Mouse (Mus musculus): ENCODE results near the gene Shc3. TPM values are rescaled to one million over a fixed set of nuclear protein-coding genes. Genes with fewer than 3 reads are reported as not detected.
A peak's percentile ranks its signal among the peaks of the same experiment; 100 is the strongest.

The Shc3 gene
- total and polyA plus RNA-seq, 2 experiments from 2014 or later = 9.1 to 111 TPM

DNA sequence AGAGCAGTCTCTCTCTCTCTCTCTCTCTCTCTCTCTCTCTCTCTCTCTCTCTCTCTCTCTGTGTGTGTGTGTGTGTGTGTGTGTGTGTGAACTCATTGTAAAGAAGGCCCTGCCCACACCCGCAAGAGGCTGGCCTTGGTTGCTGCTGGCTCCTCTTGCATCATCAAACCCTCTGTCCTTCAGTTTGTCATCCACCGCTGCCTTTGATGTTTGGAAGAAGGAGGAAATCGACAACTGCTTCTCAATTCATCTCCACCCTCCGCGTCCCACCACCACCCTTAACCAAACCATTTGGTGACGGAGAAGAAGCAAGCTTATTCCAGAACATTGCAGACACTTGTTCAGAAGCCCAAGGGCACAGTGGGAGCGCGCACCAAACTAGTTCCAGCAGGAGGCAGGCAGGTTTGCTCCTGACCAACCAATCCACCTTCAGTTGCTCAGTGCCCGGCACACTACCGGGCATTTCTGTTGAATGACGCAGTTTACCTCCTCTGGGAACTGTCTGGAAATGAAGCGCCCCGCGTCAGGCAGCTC is 169.0 kb downstream of the Shc3 start:
- DNase-seq (ENCODE audit: low spot score) (no peak), ATAC-seq (peak; percentile 85)
- Histone ChIP-seq H3K27me3 (ENCODE audit: insufficient read depth, low read length) (no peaks in the 10 kb centered on the region), H3K27ac (peak overlapping the region; percentile 37), H3K9ac (replicated peaks; ENCODE audit: low read length) (peak overlapping the region; percentile 47), H3K4me1 (ENCODE audit: insufficient read depth, low read length) (0 out of 2 replicates have a peak, but pooled peaks cover 3% of the 10 kb centered on the region), H3K36me3 (ENCODE audit: insufficient read depth, low read length) (no peaks in the 10 kb centered on the region), H3K4me3 (ENCODE audit: low read length) (peak overlapping the region; percentile 27), H3K9me3 (ENCODE audit: low read length) (no peaks in the 10 kb centered on the region), H3K4me2 (ENCODE audit: low read depth, low read length) (peak overlapping the region; percentile 66)
- WGBS = 23% methylated on average over 14 of the region's 14 CpGs
- TF ChIP-seq CTCF (IDR thresholded peaks at IDR 0.05; ENCODE audit: low read depth) = no peak

DNA sequence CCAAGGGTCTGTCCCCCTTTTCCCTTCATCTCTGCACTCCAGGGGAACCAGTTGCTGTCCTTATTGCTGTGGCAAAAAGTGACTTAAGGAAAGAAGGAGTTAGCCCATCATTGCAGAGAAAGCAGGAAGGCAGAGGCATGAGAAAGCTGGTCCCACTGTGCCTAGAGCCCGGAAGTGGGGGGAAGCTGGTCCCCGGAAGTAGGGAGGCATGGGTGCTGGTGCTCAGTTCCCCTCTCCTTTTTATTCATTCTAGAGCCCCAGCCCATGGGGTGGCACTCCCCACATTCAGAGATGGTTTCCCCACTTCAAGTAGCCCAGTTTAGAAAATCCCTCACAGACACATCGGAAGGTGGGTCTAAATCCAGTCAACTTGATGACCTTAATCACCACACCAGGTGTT is 169.7 kb downstream of the Shc3 start:
- Histone ChIP-seq H3K27me3 (ENCODE audit: insufficient read depth, low read length) (no peaks in the 10 kb centered on the region), H3K9me3 (ENCODE audit: low read length) (no peaks in the 10 kb centered on the region), H3K27ac (no peak overlapping the region), H3K4me3 (ENCODE audit: low read length) (no peak overlapping the region), H3K9ac (replicated peaks; ENCODE audit: low read length) (no peak overlapping the region), H3K4me2 (ENCODE audit: low read depth, low read length) (no peak overlapping the region), H3K36me3 (ENCODE audit: insufficient read depth, low read length) (no peaks in the 10 kb centered on the region), H3K4me1 (ENCODE audit: insufficient read depth, low read length) (0 out of 2 replicates have a peak, but pooled peaks cover 3% of the 10 kb centered on the region)
- DNase-seq (ENCODE audit: low spot score) (no peak), ATAC-seq (no peak)
- TF ChIP-seq CTCF (IDR thresholded peaks at IDR 0.05; ENCODE audit: low read depth) = no peak
- 95% methylated on average over 3 of the region's 3 CpGs for WGBS

DNA sequence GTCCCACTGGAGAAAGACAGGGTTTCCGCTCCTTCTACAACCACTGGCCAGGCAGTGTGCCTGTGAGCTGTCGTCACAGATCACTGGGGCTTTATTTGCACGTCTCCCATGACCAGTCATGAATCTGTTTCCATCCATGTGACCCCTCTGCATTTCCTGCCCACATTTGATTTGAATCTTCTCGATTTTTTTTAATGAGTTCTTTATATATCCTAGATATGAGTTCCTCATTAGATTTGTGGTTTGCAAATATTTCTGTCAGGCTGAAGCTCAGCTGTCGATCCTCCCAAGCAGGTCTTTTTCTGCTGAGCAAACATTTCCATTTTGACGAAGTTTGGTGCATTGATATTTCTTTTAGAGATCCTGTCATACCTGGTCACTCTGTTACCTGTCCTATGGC is 171.4 kb downstream of the Shc3 start:
- no peak overlapping the region for H3K4me2 ChIP-seq (ENCODE audit: low read depth, low read length)
- H3K27me3 ChIP-seq (ENCODE audit: insufficient read depth, low read length) = no peaks in the 10 kb centered on the region
- no peak overlapping the region for H3K27ac ChIP-seq
- ATAC-seq (no peak), DNase-seq (ENCODE audit: low spot score) (no peak)
- H3K36me3 ChIP-seq (ENCODE audit: insufficient read depth, low read length) = no peaks in the 10 kb centered on the region
- no peak overlapping the region for H3K4me3 ChIP-seq (ENCODE audit: low read length)
- TF ChIP-seq CTCF (IDR thresholded peaks at IDR 0.05; ENCODE audit: low read depth) = no peak
- H3K4me1 ChIP-seq (ENCODE audit: insufficient read depth, low read length) = 0 out of 2 replicates have a peak, but pooled peaks cover 3% of the 10 kb centered on the region
- H3K9me3 ChIP-seq (ENCODE audit: low read length) = no peaks in the 10 kb centered on the region
- no peak overlapping the region for H3K9ac ChIP-seq (replicated peaks; ENCODE audit: low read length)
- 85% methylated on average over 6 of the region's 6 CpGs for WGBS

DNA sequence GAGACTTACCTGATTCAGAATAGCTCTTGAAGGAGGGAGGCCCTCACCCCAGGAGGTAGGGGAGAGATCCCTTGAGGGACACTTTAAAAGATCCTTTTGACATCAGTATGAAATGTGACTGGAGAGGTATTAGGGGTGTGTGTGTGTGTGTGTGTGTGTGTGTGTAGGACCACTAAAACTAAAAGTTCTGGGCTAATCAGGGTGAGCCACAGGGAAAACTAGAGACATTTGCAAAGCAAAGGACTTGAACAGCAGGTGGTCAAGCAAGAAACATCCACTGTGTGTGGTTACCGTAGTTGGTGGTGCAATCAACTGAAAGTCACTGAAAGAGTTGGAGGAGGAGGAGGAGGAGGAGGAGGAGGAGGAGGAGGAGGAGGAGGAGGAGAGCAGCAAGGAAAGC is 177.0 kb downstream of the Shc3 start:
- no peak for DNase-seq (ENCODE audit: low spot score)
- Histone ChIP-seq H3K4me1 (ENCODE audit: insufficient read depth, low read length) (no peaks in the 10 kb centered on the region), H3K4me3 (ENCODE audit: low read length) (no peak overlapping the region), H3K9ac (replicated peaks; ENCODE audit: low read length) (no peak overlapping the region), H3K27me3 (ENCODE audit: insufficient read depth, low read length) (no peaks in the 10 kb centered on the region), H3K9me3 (ENCODE audit: low read length) (no peaks in the 10 kb centered on the region), H3K36me3 (ENCODE audit: insufficient read depth, low read length) (no peaks in the 10 kb centered on the region), H3K4me2 (ENCODE audit: low read depth, low read length) (no peak overlapping the region), H3K27ac (no peak overlapping the region)
- no peak for TF ChIP-seq CTCF (IDR thresholded peaks at IDR 0.05; ENCODE audit: low read depth)
- no peak for ATAC-seq
- 80% methylated on average over 1 of the region's 1 CpGs for WGBS

DNA sequence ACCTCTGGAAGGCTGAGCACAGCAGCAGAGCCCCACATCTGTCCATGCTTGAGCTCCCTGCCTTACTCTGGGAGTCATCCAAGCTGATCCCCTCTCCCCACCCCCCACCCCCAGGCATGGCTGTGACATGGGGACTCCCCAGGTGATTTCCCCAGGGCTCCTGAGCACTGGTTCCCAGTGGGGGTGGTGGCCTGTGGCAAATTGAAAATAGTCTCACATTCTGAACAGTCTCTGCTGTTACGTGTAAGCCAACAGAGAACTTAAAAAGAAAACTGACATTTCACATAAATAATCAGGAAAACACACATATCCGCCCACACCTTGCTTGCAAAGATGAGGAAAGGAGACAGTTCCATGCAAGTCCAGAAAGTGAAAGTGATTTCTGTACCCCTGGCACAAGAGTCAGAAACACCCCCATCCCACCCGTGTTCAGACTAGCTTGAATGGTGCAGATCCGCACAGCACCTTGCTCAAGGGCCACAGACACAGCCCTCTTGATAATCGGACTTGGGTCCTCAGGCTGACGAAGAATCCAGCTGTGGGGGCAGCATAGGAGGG is 177.8 kb downstream of the Shc3 start:
- ATAC-seq (no peak), DNase-seq (ENCODE audit: low spot score) (no peak)
- Histone ChIP-seq H3K27me3 (ENCODE audit: insufficient read depth, low read length) (no peaks in the 10 kb centered on the region), H3K9me3 (ENCODE audit: low read length) (no peaks in the 10 kb centered on the region), H3K4me3 (ENCODE audit: low read length) (no peak overlapping the region), H3K27ac (no peak overlapping the region), H3K4me2 (ENCODE audit: low read depth, low read length) (no peak overlapping the region), H3K9ac (replicated peaks; ENCODE audit: low read length) (no peak overlapping the region), H3K4me1 (ENCODE audit: insufficient read depth, low read length) (no peaks in the 10 kb centered on the region), H3K36me3 (ENCODE audit: insufficient read depth, low read length) (no peaks in the 10 kb centered on the region)
- WGBS = 89% methylated on average over 6 of the region's 6 CpGs
- TF ChIP-seq CTCF (IDR thresholded peaks at IDR 0.05; ENCODE audit: low read depth) = no peak

DNA sequence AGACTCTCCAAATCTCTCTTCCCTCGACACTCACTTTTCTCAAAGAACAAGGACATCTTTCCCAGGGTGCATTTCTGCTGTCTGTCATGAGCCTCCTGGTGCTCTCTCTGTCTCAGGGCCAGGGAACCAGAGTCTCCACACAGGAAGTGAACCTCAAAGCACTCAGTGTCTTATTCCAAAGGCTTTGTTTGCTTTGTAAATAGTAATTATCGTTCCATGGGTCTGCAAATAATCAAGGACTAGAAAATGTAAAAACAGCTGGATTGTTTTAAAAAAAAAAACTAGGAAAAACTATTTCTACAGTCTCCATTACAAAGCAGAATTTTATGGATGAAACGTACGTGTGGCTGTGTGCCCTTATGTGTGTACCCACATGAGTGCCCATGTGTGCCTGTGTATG is 178.8 kb downstream of the Shc3 start:
- Histone ChIP-seq H3K4me3 (ENCODE audit: low read length) (no peak overlapping the region), H3K27me3 (ENCODE audit: insufficient read depth, low read length) (no peaks in the 10 kb centered on the region), H3K9me3 (ENCODE audit: low read length) (no peaks in the 10 kb centered on the region), H3K27ac (no peak overlapping the region), H3K36me3 (ENCODE audit: insufficient read depth, low read length) (no peaks in the 10 kb centered on the region), H3K4me2 (ENCODE audit: low read depth, low read length) (no peak overlapping the region), H3K4me1 (ENCODE audit: insufficient read depth, low read length) (no peaks in the 10 kb centered on the region), H3K9ac (replicated peaks; ENCODE audit: low read length) (no peak overlapping the region)
- no peak for ATAC-seq
- no peak for TF ChIP-seq CTCF (IDR thresholded peaks at IDR 0.05; ENCODE audit: low read depth)
- no peak for DNase-seq (ENCODE audit: low spot score)
- WGBS = 67% methylated on average over 4 of the region's 4 CpGs

DNA sequence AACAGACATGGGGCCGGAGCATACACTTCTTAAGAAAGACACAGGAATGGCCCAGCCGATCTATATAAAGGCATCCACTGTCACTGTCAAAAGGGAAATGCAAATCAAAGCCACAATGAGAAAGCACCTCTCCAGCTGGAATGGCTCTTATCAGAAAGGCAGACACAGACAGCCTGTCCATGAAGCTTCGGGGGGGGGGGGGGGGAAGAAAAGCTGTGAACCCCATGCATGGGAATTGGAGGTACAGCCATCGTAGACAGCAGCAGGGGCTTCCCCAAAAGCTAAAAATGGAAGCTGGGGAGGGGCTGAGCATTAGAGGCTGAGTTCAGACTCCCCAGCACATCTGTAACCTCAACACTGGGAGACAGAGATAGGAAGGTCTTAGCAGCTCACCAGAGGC is 181.3 kb downstream of the Shc3 start:
- 50% methylated on average over 4 of the region's 4 CpGs for WGBS
- no peaks in the 10 kb centered on the region for H3K36me3 ChIP-seq (ENCODE audit: insufficient read depth, low read length)
- no peak overlapping the region for H3K27ac ChIP-seq
- no peak for TF ChIP-seq CTCF (IDR thresholded peaks at IDR 0.05; ENCODE audit: low read depth)
- DNase-seq (ENCODE audit: low spot score) (no peak), ATAC-seq (no peak)
- no peak overlapping the region for H3K4me3 ChIP-seq (ENCODE audit: low read length)
- H3K4me1 ChIP-seq (ENCODE audit: insufficient read depth, low read length) = no peaks in the 10 kb centered on the region
- H3K9me3 ChIP-seq (ENCODE audit: low read length) = no peaks in the 10 kb centered on the region
- H3K9ac ChIP-seq (replicated peaks; ENCODE audit: low read length) = no peak overlapping the region
- H3K27me3 ChIP-seq (ENCODE audit: insufficient read depth, low read length) = no peaks in the 10 kb centered on the region
- H3K4me2 ChIP-seq (ENCODE audit: low read depth, low read length) = no peak overlapping the region
